Mouse (Mus musculus) ovary, adult 10 weeks (tissue): Measurements from ENCODE around the gene Haspin. TPM values are rescaled to one million over a fixed set of nuclear protein-coding genes. Genes with fewer than 3 reads are reported as not detected.

Source experiments
- polyA plus RNA-seq: library from polyadenylated mRNA; stranded (reverse); fragments of 350-450 nt; fragmentation: Illumina TruSeq; extraction: RNeasy Lipid Tissue Mini Kit (QIAGEN cat#74804); gene quantifications from one replicate; pipeline ENCODE4 v1.2.3, GENCODE M21; 2014

Haspin gene
- 5.8 TPM for polyA plus RNA-seq

GRCm38 (mm10) chr11:73137591-73138501 lies at the start of gene Haspin:
TSS of gene Haspin (minus strand) at chr11:73138294.

DNA sequence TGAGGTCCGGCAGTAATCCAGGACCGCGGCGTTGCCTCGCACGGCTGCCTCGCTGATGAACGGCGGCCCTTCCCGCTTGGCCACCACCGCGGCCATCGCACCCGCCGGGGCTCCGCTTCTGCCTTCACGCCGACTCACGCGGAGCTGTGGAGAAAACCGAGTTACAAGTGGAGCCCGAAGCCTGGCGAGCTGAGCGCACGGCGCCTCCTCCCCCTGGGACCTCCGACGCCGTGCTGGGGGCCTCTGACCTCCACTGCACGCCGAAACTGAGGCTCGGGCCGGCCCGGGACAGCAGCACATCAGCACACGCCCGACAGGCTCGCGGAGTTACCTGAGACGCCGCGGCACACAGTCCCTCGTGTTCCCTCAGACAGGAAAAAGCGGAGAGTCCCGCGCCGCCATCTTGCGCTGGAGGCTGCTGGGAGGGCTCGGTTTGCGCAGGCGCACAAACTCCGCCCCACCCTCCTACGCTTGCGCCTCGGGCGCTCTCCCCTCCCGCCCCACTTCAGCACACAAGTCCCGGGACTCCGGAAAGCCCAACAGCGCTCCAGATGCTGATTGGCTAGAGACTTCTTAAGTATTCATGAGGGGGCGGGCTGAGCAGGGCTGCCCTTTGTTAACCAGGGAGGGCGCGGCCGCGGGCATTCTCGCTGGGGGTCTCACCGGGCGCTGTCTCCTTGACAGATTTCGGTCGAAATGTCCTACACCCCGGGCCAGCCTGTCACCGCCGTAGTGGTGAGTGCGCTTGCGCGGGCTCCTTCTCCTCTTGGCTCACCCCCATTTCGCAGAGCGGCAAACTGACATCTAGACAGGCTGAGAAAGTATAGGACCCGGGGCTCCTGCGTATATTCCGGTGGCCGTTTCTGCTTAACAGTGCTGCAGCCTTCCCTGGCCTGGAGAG lies 38.8 kb upstream of the Haspin start, which contains the start of the genes Emc6 and Tax1bp3:
Gene Emc6, minus strand, starts transcription at position 430 of the 901 bp plus-strand sequence.
Gene Tax1bp3, plus strand, starts transcription at position 476 of the 901 bp plus-strand sequence.

DNA sequence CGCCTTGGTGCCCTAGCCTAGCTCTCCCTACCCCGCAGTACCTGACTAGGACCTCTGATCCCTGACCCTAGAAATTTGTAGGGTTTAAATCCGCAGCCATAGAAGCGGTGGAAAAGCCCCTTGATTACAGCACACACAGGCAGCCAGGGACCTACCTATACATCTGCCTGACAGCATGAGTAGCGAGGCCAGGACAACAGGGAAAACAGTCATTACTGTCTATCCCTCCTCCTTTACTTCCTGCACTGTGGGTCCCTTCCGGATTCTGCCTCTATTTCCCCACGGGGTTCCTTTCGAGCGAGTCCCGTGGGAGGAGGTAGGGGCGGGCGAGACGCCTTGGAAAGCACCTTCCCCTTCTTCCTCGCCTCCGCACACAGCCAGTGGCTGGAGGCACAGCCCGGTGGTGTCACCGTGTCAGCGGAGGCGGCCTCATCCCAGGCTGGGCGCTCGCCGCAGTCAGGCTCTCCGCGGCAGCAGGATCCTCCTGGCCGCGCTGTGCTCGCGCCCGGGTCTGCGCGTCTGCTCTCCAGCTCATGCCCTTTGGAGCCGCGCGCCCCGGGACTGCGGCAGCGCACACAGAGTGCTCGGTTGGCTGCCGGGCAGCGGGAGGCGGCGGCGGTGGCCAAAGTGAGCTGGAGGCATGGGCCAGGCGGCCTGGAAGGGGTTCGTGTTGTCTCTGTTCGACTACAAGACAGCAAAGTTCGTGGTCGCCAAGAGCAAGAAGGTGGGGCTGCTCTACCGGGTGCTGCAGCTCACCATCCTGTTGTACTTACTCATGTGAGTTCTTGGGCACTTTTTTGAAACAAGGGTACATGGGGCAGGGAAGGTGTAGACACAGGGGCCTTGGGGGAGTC lies 22.1 kb upstream of the Haspin start, which contains the start of gene P2rx5:
Gene P2rx5, plus strand, starts transcription at position 465 of the 854 bp plus-strand sequence.

DNA sequence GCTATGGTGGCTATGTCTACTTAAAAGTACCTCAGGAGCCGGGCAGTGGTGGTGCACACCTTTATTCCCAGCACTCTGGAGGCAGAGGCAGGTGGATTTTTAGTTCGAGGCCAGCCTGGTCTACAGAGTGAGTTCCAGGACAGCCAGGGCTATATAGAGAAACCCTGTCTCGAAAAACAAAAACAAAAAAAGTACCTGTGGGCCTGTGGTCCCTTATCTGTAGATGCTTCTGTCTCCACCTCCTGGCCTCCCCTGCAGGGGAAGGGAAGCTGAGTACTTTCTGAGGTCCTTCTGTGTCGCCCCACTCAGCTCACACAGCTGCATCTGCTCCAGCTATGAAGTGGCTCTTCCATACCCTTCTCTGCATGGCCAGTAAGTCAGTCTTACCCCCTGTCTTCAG lies 47.8 kb downstream of the Haspin start, which contains the start of gene Itgae:
Gene Itgae, plus strand, starts transcription at position 301 of the 400 bp plus-strand sequence.

Other genes with a start within 250 kb of the Haspin start
- 5.1 TPM for gene Atp2a3, start 177.1 kb downstream of the Haspin start, polyA plus RNA-seq
- 0.17 TPM for gene P2rx1, start 139.2 kb downstream of the Haspin start, polyA plus RNA-seq
- gene Camkk1, start 119.3 kb downstream of the Haspin start, polyA plus RNA-seq: not detected
- 15.4 TPM for gene Ncbp3, start 90.5 kb downstream of the Haspin start, polyA plus RNA-seq
- gene Itgae, start 47.7 kb downstream of the Haspin start, polyA plus RNA-seq: not detected
- gene P2rx5, start 22.1 kb upstream of the Haspin start, polyA plus RNA-seq: not detected
- 26.8 TPM for gene Emc6, start 38.7 kb upstream of the Haspin start, polyA plus RNA-seq
- 30.2 TPM for gene Tax1bp3, start 38.8 kb upstream of the Haspin start, polyA plus RNA-seq
- gene Ctns, start 60.7 kb upstream of the Haspin start, polyA plus RNA-seq: 9.2 TPM
- gene Shpk, start 61.2 kb upstream of the Haspin start, polyA plus RNA-seq: 1.1 TPM
- gene Trpv1, start 96.0 kb upstream of the Haspin start, polyA plus RNA-seq: not detected
- gene Trpv3, start 129.1 kb upstream of the Haspin start, polyA plus RNA-seq: 0.20 TPM
- gene Aspa, start 191.3 kb upstream of the Haspin start, polyA plus RNA-seq: 7.9 TPM
- not detected for gene Gm49340, start 191.4 kb upstream of the Haspin start, polyA plus RNA-seq
- 0.74 TPM for gene Spata22, start 191.4 kb upstream of the Haspin start, polyA plus RNA-seq
- not detected for gene Olfr20, start 212.5 kb upstream of the Haspin start, polyA plus RNA-seq
- not detected for gene Olfr376, start 233.0 kb upstream of the Haspin start, polyA plus RNA-seq